Mouse (Mus musculus) left cerebral cortex, postnatal 36 days (tissue): ENCODE measurements at regions not wholly inside any gene's neighbourhood (a gene's known extent, or its start where the extent isn't known, plus 50 kb on each side); places are given as distances from the start of the nearest gene placed in this dataset.
A peak's percentile ranks its signal among the peaks of the same experiment; 100 is the strongest.

Experiments
- DNase-seq, 2 experiments: peaks; one replicate each; pipeline ENCODE4 v3.0.0; 2021 to 2022; ENCODE audit warnings: low spot score in 2 of 2, mixed read lengths in 1 of 2
- intact Hi-C: fragments of 180-260 bp; cut with DNase I; formaldehyde crosslinking; loops from one replicate; pipeline ENCODE4 v1.15.1; 2025

- no peak for DNase-seq
- intact Hi-C loops = loop anchor here (5.0 kb wide), 1 partner anchor 66 kb away; no protein-coding TSS in a partner anchor
Measured at GRCm38 (mm10) chr4:33588127-33588526, 278.0 kb downstream of the Rngtt start.

DNA sequence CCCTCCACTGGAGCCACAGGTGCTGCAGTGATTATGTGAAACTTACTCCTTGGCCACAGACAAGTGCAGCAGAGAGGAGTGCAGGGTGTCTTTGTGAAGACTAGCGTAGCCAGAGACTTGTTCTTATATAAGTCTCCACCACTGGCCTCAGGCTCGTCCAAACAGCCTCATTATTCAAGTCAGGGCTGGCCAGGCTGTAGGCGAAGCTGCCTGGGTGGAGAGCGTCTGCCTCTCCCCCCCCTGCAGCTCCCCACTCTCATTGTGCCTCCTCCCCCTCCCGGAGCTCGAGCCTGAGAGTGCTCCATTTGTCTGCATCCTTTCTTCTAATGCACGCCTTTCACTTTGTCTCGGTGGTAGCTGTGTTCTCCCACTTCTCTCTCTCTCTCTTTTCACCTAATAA is 279.1 kb downstream of the Rngtt start:
- DNase-seq = no peak
- intact Hi-C loops = loop anchor here (5.0 kb wide), 1 partner anchor 67 kb away; no protein-coding TSS in a partner anchor

GRCm38 (mm10) chr4:33594997-33595657 is 285.0 kb downstream of the Rngtt start:
- intact Hi-C loops = no loop called here
- DNase-seq = no peak

GRCm38 (mm10) chr4:33595763-33596162 is 285.7 kb downstream of the Rngtt start:
- no peak for DNase-seq
- intact Hi-C loops = no loop called here

GRCm38 (mm10) chr4:33599966-33600365 is 289.9 kb downstream of the Rngtt start:
- DNase-seq = no peak

GRCm38 (mm10) chr4:33600805-33601204 is 290.7 kb downstream of the Rngtt start:
- intact Hi-C loops = no loop called here
- DNase-seq = no peak

More at GRCm38 (mm10) chr4:33599966-33600365, 289.9 kb downstream of the Rngtt start:
- intact Hi-C loops = no loop called here

DNA sequence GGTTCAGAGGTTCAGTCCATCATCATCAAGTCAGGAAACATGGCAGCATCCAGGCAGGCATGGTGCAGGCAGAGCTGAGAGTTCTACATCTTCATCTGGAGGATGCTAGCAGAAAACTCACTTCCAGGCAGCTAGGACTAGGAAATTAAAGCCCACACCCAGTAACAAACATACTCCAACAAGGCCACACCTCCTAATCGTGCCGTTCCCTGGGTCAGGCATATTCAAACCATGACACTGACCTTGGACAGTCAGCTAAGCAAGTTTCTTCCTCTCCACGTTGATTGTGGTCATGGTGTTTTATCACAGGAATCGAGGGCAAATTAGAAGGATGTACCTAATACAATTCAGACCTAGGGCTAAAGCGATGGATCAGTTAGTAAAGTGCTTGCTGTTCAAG is 294.5 kb downstream of the Rngtt start:
- intact Hi-C loops = no loop called here
- no peak for DNase-seq

DNA sequence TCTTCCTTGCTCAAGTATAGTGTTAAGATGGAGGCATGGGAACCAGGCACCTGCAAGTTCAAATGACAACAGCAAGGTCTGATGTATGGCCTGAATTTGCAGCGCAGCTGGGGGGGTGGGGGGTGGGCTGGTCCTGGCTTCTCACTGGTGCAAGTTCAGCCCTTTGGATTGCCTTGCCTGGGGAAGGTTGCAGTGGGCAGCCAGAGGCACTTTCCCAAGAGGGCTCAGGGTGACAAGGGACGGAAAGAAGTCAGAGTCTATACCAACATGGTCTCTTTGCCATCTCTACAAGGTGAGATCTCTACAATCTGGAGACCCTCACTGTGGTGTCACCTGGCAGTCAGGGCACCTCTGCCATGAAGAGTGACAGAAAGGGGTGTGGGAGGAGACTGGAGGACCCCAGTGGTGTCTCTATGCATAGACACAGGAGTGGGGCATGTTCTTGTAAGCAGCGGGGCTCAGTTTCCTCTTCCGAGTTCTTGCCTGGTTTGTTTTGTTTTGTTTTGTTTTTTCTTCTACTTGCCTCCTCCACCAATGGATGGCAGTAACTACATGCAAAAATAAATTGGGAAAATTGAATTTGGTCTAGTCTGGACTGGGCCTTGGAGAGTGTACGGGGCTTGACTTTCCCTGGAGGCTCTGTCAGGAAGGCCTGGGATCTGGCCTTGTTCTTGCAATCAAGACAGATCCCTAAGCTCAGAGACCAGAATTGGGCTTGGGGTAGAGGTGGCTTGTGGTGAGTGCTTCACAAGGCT is 284.4 kb upstream of the Cnr1 start:
- intact Hi-C loops = no loop called here
- no peak for DNase-seq

- intact Hi-C loops = no loop called here
- DNase-seq = no peak
Measured at GRCm38 (mm10) chr4:33640576-33641255, 283.7 kb upstream of the Cnr1 start.

DNA sequence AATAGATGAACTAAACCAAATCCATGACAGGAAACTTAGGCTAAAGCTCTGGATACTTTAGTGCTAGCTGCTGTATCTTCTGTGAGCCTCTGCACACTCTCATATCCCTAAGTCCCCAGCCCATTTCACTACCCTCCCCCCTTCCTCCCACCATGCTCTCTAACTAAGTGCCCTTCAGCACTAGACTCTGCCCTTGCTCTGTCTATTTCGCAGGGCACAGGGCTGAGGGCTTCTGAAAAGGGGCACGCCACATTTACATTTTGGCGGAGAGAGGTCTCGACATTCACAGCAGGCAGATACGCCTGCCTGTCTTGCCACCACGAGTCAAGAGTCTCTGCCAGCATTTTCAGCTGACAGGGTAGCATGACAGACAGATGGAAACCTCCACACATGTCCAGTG is 282.5 kb upstream of the Cnr1 start:
- intact Hi-C loops = no loop called here
- no peak for DNase-seq

DNA sequence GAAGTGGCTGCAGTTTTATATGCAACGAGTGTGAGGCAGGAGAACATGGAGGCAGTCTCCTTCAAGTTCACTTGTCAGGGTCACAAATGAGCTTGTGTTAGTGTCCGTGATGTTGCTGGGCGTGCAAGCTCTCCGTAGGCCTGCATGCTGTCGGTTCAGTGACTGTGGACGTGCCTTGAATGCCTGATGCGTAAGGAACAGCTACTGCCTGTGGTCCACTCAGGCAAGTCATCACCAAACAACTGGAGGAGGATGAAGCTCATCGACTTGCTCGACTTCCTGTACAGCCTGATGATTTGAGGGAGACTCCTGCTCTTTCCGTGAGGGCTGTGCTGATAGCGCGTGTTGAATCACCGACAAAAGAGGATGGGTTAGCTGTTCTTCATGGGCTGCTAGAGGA is 281.9 kb upstream of the Cnr1 start:
- DNase-seq = no peak
- intact Hi-C loops = no loop called here

- no peak for DNase-seq
Measured at GRCm38 (mm10) chr4:33645217-33645616, 279.2 kb upstream of the Cnr1 start.

DNA sequence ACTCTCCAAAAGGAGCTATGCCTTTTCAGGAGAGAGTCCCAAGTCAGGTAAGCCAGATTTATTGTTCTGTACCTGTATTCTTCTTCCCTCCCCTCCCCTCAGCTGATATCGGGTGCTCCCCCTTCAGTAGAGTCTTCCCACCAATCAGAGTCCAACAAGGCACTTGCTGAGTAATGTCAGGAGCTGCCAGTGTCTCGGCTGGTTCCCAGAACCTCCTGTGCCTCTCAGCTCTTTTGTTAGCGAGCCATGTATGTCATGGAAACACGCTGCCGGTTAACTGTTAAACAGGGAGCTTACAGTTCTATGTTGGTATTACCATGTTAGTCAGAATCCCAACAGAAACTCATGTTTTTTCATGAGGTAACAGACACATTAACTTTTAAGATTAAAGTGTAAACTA is 273.1 kb upstream of the Cnr1 start:
- intact Hi-C loops = no loop called here
- no peak for DNase-seq

More at GRCm38 (mm10) chr4:33645217-33645616, 279.2 kb upstream of the Cnr1 start:
- intact Hi-C loops = no loop called here

- intact Hi-C loops = loop anchor here (10.0 kb wide), 1 partner anchor 135 kb away; no protein-coding TSS in a partner anchor
- DNase-seq = no peak
Measured at GRCm38 (mm10) chr4:33659766-33660165, 264.6 kb upstream of the Cnr1 start.

DNA sequence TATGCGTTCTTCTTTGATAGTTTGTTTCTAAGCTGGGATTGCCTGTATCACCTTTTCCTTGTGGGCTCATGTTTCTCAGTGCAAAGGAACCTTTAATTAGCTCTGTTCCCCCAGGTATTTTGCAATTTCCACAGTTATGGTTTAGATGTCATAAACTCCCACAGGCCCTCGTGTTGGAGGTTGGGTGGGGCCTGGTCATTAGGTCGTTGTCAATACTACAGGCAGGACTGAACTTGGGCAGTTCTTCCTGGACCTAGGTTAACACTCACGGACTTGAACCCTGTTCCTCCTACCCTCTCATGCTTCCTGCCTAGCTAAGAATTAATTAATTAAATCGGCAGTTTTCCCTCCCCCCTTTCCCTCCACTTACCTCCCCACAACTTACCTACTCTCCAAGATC is 263.8 kb upstream of the Cnr1 start:
- no peak for DNase-seq
- intact Hi-C loops = loop anchor here (10.0 kb wide), 1 partner anchor 136 kb away; no protein-coding TSS in a partner anchor

GRCm38 (mm10) chr4:33661862-33662261 is 262.5 kb upstream of the Cnr1 start:
- intact Hi-C loops = loop anchor here (10.0 kb wide), 1 partner anchor 137 kb away; no protein-coding TSS in a partner anchor
- DNase-seq = no peak

DNA sequence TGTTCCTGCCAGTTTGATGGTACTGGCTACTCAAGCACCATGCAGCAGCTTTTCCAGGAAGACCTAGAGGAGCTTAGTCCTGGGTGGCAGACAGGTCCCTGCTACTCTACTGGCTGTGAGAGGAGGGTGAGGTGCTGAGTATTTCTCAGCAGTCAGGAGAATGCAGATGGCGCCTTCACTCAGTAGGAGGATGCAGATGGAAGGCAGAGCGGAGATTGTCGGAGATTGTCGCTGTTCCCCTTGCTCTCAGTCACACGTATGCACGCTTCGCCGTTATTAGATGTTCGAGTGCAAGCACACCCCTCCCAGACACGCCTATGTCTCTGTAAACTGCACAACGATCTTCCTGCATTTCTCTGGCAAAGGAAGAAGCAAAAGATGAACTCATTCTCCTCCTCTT is 261.4 kb upstream of the Cnr1 start:
- peak in 1 of 2 experiments; percentile 23 for DNase-seq
- intact Hi-C loops = loop anchor here (10.0 kb wide), 1 partner anchor 138 kb away; no protein-coding TSS in a partner anchor

DNA sequence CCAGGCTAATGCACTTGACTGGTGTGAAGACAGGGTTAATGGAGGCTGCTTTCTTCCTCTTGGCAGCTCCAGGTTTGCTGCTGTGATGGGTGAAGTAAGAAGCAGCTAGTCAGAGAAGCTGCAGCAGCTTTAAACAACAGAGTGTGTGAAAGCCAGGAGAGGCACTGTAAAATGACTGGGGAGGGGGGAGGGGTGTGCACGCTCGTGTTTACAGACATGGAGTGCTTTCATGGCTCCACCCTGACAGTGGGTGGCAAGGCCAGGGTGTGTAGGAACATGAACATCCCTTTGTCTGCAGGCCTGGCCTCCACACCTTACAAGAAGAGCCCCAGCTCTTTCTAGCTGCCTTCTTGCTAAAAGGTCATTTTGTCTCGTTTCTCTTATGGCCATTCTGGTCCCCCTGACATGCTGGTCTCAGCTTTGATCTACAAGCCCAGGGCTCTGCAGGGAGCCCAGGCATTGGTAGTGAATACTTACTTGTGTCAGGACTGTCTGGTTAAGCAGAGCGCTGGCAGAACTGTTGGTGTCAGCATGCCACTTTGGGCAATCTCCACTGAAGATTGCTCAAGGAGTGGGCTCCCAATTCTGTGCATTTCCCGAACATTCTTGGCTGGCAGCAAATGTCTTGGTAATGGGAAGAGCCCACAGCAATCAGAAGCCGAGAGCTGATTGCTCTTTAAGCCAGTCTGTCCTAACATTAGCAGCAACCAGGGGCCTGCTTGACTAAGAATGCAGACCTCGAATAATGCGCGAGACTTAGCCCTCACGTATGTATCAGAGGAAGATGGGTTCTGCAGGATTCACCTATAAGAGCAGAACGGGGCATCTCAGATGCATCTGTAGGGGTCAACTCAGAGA is 260.5 kb upstream of the Cnr1 start:
- intact Hi-C loops = loop anchor here (10.0 kb wide), 1 partner anchor 139 kb away; no protein-coding TSS in a partner anchor
- DNase-seq = no peak

DNA sequence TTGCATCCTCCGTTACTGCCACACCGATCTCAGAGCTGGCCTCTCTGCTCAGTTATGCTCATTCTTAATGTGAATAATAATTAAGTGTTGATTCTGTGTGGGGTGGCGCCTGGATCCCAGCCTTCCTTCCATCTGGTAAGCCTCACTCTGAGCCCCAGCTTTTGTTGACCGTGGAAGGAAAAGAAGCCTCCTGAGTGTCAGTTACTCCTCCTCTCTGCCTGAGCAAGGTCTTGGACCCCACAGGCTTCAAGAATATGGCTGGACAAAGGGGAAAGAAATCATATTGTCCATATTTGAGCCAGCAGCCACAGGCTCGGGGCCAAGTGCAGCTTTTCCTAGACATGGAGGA is 259.9 kb upstream of the Cnr1 start:
- DNase-seq = no peak
- intact Hi-C loops = loop anchor here (10.0 kb wide), 1 partner anchor 140 kb away; no protein-coding TSS in a partner anchor
